Mouse (Mus musculus) Muller cell, postnatal 12 days (primary cell): Measurements from ENCODE around the gene Chrm5.

ENCODE experiments used
- DNase-seq: peaks from one replicate; pipeline ENCODE4 v3.0.0-alpha.2; 2015; ENCODE audit errors: inconsistent ontology term

Chrm5 gene

GRCm38 (mm10) chr2:112429665-112430064 lies 50.9 kb downstream of the Chrm5 start:
- no peak for DNase-seq
